Mouse (Mus musculus): ENCODE measurements around the gene Selenom.

Selenom gene

DNA sequence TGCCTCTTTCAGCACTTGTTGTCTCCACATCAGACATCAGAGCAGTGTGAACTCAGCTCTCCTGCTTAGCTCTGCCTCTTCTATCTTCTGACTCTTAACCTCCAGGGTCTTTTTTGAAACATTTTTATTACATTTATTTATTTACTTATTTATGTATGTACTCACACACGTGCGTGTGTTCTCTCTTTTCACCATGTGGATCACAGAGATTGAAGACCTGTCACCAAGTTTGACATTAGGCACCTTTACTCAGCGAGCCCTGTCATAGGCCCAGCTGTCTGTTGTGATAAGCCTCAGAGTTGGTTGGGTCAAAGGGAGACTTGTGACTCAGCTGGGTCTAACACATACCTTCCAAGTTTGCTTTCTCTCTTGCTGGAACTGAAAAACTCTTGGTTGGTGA lies 43.4 kb downstream of the Selenom start:
- DNase-seq, result no peak

DNA sequence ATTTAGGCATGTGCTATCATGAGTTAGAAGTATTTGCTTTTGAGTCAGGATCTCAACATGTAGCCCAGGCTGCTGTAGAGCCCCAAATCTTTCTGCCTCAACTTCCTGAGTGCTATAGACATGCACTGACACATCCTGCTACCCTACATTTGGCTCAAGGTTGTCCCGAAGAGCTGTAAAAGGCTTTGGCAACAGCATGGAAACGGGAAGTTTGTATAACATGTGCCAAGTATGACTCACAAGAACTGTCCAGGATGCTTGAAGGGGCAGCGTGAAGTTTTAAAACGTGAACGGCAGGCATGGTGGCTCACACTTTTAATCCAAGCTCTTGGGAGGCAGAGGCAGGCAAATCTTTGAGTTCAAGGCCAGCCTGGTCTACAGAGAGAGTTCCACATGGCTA lies 45.7 kb downstream of the Selenom start:
- no peak for DNase-seq

DNA sequence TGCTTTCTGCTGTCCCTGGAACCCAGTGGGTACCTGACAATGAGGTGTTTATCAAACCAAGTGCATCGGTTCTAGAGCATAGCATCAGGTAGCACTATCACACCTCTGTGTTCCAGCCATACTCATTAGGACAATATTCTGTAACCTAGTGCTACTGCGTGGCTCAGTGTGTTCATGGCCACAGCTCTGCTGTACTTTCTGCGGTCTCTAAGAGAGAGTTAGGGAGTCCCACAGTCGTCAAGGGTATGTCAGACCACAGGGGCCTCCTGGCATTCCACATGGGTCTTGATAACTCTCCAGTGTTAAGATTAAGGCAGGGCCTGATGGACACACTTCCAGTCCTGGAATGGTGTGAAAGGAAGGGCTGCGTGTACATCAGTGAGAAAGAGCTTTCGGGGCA lies 49.4 kb downstream of the Selenom start:
- DNase-seq, result no peak

- no peak for DNase-seq
Observed at GRCm38 (mm10) chr11:3564451-3564850, 50.0 kb downstream of the Selenom start.

- no peak for DNase-seq
Observed at GRCm38 (mm10) chr11:3566018-3566417, 51.5 kb downstream of the Selenom start.
